Mouse (Mus musculus): Measurements from ENCODE around the gene Rab40c.
"Not testable (repeated sequence)": the region's sequence is repeated elsewhere in the genome, so short reads cannot be mapped to it uniquely, and the experiment has no call there.

The Rab40c gene

DNA sequence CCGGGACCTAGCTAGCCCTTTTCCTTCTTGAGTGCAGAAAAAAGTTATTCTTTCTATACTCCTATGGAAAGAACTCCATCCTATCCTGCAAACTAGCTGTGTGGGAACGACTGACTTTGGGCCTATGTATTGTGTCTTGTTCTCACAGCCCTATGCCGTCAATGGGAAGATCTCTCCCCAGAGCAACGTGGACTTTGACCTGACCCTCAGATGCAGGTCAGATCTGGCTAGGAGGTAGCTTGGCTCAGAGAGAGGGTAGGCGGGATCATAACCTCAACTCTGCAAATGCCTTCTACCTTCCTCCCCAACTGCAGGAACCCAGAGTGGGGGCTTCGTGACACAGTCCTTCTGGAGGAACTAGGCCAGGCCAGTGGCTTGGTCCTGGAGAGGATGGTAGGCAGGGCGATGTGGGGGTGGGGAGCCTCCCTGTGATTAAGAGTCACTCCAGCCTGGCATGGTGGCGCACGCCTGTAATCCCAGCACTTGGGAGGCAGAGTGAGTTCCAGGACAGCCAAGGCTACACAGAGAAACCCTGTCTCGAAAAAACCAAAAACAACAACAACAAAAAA is 43.1 kb downstream of the Rab40c start:
- intact Hi-C loops (cut with DNase I): no loop called here

DNA sequence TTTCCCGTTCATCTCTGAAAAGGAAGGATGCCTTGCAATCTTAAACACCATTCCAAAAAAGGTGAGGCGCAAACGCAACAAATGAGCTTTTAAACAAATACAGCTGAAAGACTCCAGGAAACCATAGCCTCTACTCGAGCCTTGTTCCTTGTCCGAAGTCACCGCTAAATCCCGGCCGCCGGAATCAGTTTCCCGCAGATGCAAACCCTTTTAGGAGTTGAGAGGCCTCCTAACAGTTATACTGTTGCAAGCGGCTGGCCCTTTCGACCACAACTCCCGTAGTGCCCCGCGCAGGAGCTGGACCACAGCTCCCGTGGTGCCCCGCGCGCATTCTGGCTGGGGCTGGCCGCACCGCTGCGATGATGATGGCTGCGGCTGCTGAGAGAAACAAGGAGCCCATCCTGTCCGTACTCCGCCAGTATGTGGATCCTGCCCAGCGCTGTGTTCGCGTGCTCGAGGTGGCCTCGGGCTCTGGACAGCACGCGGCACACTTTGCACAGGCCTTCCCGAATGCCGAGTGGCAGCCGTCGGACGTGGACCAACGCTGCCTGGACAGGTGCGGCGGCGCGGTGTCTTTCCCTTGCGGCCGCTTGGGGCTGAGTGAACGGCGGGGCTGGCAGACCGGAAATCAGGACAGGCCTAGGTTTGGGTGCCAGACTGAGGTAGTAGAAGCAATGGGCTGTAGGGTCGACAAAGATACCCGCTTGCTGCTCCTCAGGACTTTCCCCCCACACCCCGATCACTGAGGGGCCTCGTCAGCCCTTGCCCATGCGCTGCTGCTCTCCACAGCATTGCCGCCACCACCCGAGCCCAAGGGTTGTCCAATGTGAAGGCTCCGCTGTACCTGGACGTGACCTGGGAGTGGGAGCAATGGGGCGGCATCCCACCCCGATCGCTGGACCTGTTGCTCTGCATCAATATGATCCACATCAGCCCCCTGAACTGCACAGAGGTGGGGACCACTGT is 44.1 kb downstream of the Rab40c start:
- intact Hi-C loops (cut with DNase I): no loop called here

DNA sequence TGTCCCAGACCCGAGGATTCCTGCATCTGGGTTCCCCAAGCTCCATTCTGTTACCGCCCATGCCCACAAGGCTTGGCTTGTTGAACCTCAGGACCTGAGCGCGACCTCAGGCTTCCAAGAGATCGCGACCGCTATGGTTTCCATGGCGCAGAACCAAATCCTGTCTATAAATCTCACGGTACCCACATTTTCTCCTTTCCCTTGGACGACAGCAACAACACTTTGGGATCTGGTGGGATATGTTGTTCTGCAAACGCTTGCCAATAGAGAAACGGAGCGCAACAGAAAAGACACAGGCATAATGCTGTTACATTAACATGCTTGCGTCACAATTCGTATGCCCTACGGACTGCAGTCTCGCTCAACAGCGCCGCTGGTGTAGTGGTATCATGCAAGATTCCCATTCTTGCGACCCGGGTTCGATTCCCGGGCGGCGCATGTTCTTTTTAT is 44.8 kb downstream of the Rab40c start, which contains the start of gene Mettl26:
Gene Mettl26, plus strand, starts transcription at position 354 of the 450 bp plus-strand sequence.
- intact Hi-C loops (cut with DNase I): no loop called here

DNA sequence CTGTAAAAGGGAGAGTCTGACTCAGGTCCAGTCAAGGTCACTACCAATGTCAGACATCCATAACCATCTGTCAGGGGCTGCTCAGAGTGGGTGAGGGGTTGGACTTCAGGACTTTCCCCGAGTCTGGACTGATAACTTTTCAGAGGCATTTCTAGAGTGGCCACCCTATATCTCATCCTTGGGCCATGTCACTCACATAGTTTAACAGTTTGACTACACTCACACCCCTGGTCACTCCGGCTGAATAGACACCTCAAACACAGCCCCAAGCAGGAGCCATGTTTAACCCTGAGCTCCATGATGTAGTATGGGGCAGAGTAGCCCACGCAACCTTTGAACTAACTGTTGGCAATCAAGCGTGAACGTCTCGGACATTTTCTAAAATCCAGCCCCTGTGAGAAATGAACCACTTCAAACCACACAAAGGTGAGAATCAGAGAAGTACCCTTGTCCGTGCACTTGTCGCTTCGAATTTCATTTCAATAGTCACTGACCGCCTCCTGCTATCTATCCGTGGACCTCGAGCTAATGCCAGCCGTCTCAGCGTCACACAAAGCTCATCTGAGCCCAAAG is 45.3 kb downstream of the Rab40c start:
- intact Hi-C loops (cut with DNase I): no loop called here

DNA sequence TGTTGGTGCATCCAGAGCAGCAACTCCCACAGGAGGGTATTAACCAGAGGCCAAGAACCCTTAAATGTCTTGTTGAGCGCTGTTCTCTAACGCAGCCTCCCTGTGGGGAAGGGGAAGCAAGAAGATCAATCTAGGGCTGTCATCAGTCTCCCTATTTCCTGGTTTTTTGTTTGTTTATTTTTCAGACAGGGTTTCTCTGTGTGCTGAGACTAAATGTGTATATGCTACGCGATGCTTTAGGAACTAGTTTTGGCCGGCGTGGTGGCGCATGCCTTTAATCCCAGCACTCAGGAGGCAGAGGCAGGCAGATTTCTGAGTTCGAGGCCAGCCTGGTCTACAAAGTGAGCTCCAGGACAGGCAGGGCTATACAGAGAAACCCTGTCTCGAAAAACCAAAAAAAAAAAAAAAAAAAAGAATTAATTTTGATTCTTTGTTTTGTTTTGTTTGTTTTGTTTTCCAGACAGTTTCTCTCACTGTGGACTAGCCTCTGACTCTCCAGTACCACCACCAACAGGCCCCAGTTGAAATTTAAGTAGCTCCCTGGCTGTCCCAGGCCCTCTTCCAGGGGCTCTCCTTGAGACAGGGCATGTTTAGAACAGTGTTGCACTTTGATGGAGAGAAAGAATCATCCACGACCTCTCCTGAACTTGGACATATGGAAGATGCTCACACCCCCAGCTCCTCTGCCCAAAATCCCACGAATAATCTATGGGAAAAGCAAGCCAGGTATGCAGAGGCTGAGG is 46.0 kb downstream of the Rab40c start:
- intact Hi-C loops (cut with DNase I): no loop called here

DNA sequence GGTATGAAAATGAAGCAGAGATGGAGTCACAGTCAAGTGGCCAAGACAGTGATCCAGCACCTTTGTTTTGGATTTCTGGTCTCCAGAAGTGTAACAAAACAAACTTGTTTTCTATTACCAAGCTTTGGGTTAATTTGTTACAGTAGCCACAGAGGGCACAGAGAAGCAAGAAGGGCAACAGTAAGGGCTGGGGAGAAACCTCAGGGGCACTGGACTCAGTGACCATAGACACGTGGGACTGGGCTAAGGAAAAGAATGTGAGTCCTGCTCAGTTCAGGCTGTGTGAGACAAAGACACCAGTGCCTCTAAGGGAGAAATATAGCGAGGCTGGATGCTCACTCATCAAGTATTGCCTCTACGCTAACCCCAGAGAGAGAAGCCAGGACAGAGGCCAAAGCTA is 46.9 kb downstream of the Rab40c start:
- intact Hi-C loops (cut with DNase I): no loop called here

DNA sequence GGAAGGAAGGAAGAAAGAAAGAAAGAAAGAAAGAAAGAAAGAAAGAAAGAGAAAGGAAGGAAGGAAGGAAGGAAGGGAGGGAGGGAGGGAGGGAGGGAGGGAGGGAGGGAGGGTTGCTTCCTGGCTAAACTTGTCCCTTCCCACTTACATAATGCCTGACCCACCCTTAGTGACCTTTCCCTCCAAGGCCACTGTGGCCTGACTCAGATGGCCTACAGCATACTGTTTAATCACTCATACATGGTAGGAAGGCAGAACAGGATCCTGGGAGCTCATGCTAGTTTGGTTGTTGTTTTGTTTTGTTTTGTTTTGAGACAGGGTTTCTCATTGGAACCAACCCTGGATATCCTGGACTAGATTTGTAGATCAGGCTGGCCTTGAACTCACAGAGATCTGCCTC is 48.0 kb downstream of the Rab40c start:
- intact Hi-C loops (cut with DNase I): not testable (repeated sequence)

DNA sequence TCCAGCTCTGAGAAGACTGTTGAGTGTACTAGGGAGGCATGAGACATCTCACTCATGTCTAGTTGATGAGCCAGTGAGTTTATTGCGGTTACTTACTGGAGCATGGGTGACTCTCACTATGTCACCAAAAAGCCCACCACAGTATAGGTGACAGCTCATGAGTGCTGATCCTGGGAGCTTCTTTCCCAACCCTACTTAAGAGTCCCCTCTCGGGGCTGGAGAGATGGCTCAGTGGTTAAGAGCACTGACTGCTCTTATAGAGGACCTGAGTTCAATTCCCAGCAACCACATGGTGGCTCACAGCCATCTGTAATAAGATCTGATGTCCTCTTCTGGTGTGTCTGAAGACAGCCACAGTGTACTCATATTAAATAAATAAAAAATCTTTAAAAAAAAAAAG is 49.6 kb downstream of the Rab40c start:
- intact Hi-C loops (cut with DNase I): no loop called here

DNA sequence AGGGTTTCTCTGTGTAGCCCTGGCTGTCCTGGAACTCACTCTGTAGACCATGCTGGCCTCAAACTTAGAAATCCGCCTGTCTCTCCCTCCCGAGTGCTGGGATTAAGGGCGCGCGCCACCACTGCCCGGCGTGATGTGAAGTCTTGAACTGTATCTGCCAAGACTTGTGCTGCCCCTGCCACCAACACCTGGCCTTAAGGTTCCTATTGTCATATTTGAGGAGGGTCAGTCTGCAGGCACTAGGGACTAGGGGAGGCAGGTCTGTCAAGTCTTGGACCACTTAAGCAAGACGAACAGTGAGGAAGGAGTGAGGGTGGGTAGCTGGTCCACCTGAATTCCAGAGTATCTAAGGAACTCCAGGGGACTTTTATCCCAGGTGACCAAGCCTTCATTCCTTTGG is 50.0 kb downstream of the Rab40c start:
- intact Hi-C loops (cut with DNase I): no loop called here

DNA sequence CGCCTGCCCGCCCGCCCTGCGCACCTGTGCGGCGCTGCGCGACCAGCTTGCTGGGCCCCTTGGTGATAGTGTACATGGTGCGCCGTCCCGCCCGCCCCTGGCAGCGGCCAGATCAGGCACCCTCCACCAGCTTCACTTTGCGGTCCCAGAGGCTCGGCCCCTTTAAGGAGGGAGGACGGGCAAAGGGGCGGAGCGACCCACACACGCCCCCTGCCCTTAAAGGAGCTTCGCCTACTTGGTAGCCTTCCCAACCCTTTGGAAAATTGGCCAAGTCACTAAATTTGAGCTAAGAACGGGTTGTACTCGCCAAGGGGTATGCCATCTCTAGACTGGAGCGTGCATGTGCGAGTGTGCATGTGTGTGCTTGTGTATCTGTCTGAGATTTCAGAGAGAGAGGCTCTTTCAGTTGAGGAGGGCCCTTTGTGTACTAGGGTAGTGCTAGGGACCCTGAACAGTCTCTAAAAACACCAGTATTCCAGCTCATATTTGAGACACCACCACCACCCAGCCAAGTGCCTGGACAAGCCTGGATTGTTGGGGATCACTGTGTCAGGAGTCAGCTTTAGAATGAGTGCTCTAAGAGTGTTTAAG is 50.8 kb downstream of the Rab40c start, which contains the start of gene Mcrip2:
Gene Mcrip2, minus strand, starts transcription at position 164 of the 591 bp plus-strand sequence.
- intact Hi-C loops (cut with DNase I): no loop called here

DNA sequence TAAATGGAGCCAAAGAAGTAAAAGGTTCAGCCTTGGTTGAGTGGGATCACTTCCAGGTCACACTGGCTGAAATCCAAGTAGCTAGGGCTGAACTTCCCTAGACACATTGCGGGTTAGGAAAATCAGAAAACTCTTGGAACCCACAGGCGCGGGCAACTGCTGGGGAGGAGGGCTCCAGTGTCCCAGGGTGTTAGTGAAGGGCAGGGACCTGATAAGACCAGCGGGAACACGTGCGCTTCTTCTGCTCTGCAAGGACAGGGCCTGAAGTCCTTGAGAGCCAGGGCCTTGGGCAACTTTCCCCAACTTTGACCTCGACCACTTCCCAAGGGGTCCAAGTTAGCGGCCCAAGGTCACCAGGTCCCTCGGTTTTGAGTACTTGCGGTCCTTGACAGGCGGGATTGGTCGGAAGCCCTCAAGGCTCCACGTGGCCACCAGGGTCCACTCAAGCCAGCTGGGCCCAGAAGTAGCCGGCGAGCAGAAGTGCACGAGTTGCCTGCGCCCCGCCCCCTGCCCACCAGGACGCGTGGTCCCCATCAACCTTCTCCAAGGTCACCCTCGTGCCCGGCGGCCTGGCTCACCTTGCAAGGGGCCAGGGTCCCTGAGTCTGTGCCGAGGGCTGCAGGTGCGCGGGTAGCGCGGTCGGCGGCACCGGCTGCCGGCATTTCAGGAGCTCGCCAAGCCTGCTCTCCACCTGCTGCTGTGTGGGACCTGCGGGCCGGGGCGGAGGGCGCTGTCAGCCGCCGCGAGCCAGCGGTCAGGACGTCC is 51.5 kb downstream of the Rab40c start:
- intact Hi-C loops (cut with DNase I): loop anchor here (2.0 kb wide), 1 partner anchor 31 kb away; the partner anchor contains the start of gene Rhbdl1

DNA sequence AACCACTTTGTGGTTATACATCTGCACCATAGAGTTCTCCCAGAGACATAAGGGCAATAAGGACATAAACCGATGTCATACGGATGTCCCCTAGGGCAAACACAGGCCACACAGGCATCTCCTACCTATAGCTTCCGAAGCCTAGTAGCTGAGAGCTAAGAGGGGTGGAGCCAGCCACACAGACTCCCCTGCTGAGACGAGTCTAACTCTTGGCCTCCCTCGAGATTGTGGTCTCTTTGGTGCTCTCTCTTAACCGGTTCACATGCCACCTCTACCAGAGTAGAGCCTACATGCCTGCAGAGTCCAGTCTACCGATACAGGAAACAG is 52.1 kb downstream of the Rab40c start:
- intact Hi-C loops (cut with DNase I): loop anchor here (2.0 kb wide), 1 partner anchor 31 kb away; the partner anchor contains the start of gene Rhbdl1

DNA sequence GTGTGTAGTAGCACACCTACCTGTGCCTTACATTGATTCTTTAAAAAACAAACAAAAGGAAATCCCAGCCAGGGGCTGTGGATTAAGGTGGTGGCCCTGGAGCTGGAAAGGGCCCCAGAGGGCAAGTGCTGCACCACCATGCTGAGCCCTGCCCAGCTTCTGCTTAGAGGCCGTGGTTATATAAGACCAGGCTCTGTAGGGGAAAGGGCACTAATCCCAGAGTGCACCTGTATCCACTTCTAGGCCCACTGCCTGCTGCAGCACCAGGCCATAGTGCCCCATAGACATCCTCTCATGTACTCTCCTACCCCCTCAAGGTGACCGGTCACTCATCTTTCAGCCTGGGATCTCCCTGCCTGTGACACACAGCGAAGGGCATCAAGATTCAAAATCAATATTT is 53.4 kb downstream of the Rab40c start:
- intact Hi-C loops (cut with DNase I): loop anchor here (2.0 kb wide), 1 partner anchor 29 kb away; the partner anchor contains the start of gene Rhbdl1

DNA sequence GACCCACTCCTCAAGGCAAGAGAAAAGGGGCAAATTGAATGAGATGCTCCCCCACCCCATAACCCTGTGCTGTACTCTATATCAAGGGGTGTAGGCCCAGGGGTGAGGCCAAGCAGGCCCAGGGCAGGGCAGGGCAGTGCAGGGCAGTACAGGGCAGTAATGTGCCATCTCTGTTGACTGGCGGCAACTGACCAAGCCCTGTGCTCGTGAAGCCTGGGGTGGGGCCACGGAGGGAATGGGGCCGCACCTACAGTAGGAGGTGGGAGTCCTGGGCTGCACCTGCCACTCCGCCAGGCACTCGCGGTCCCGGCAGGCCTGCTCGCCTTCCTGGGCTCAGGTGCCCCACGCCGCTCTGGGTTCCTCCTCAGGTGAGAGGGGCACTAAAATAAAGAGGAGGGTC is 54.2 kb downstream of the Rab40c start:
- intact Hi-C loops (cut with DNase I): no loop called here

DNA sequence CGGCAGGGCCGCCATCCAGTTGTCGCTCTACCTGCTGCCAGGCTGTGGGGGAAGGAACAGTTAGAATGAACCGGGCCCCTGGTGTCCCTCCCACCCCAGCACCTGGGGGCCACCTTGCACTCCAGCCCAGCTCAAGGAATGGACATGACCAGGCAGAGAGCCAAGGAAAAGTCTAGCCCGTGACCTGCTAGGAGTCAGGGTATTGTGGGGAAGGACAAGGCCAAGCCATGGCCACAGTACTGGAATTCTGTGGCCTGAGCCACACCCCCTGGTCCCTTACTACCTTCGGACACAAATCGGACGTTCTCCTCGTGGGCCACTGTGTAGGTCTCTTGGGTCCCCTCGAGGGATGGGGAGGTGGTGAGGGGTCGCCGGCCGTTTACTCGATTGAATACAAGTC is 55.2 kb downstream of the Rab40c start:
- intact Hi-C loops (cut with DNase I): no loop called here

DNA sequence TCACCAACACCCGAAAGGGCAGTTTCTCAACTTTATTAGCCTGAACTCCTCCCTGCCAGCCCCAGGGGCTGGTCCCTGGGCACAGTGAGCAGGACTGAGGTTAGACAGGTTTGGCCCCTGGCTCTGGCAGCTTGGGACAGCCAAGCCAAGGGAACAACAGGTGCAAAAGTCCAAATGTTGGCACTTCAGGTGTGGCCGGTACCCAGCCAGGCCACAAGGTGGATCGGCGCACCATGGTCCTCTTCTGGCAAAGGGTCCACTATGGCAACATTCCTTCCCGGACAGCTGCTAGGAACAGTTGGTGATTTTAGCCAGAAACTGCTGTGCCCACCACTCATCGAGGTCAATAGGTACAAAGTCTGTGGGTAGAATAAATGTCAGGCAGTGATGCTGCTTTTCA is 55.8 kb downstream of the Rab40c start:
- intact Hi-C loops (cut with DNase I): no loop called here

DNA sequence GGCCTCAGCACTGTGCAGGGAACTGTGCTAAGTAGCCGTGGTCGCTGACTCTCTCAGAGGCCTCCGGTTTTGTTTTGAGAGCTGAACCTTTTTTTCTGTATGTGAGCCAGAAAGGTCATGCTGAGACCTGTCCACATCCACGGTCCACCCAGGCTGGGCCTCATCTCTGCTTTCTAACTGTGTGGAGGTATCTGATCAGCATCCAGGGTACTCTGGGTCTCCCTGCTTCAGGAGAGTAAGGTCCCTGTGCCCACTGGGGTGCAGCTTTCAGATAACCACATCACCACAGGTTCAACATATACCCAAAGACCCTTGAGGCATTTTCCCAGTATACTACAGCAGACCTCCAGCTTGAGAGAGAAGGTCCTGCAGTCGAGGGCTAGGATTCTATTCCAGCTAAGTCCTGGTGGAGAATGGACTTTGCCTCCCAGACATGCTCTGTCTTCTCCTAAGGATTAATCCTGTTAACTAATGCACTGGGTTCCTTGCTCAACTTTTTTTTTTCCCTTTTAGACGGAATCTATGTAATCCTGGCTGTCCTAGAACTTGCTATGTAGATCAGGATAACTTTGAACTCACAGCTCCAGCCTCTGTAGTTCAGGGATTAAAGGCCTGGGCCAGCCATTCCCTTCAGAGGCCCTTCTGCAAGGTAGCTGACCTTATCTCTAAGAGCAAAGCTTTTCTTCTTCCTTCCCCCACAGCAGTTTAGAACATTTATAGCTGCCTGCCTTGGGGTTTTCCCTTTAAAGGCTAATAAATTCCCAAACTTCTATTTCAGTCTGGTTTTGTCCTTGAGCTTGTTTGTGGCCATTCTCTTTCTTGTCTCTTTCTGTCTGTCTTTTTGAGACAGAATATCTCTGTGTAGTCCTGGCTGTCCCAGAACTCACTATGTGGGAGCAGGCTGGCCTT is 57.6 kb downstream of the Rab40c start:
- intact Hi-C loops (cut with DNase I): no loop called here

DNA sequence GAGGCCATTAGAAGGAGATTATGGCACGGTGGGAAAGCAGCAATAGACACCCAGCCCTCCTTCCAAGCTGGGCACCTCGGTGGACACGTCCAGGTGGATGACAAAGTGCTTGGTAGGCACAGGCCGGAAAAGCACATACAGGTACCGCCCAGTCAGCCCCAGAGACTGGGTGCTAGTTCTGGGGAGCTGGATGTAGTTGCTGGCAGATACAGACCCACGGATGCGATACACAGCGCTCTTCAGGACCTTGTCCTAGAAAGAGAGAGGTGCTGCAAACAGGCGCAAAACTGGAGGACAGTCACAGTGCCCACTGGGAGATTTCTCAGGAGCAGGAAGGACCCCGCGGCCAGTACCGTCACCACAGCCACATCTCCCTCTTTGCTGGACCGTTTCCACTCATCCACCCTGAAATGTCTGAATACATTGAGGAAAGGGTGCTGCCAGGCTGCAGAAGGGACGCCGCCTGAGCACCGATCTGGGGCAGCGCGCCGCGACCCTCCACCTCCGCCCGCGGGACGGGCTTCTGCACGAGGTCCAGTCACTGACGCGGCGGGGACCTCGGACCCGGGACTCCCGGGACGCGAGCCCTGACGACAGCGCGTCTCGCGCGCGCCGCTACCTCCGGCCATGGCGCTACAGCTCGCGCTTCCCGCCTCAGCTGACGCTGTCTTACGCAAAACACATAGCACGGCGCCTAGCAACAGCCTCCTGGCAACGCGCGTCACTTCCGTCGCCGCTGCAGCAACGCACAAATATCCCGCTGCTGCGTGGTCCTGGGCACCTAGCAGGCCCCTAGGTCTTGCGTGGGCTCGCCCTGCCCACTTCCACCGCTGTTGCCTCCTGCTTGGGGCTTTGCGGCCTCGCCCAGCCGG is 58.5 kb downstream of the Rab40c start, which contains the start of gene Wdr90:
Gene Wdr90, minus strand, starts transcription at position 670 of the 872 bp plus-strand sequence.
- intact Hi-C loops (cut with DNase I): no loop called here
